Mouse (Mus musculus) duodenum, adult 2 months (tissue): ENCODE results near the gene Lmntd1. TPM values are rescaled to one million over a fixed set of nuclear protein-coding genes. Genes with fewer than 3 reads are reported as not detected.

Experiments
- polyA plus RNA-seq: library from polyadenylated mRNA; depleted of rRNA; stranded (reverse); fragments of >200 nt; gene quantifications from 2 replicates; pipeline ENCODE4 v1.2.3, GENCODE M21; 2012; ENCODE audit warnings: low replicate concordance; rRNA removed

Lmntd1 gene
- polyA plus RNA-seq, result 0.07 and 0.08 TPM in 2 replicates

GRCm38 (mm10) chr6:145614219-145614618 is at the start of gene Lmntd1:
TSS of gene Lmntd1 (minus strand) at chr6:145614319.

GRCm38 (mm10) chr6:145615666-145616210 is 1.6 kb upstream of the Lmntd1 start, which contains the start of gene Tuba3b:
TSS of gene Tuba3b (plus strand) at chr6:145615757.

Other genes with a start within 250 kb of the Lmntd1 start
- not detected in 2 replicates for gene Tuba3b, start 1.4 kb upstream of the Lmntd1 start, polyA plus RNA-seq
- gene Rassf8, start 132.4 kb upstream of the Lmntd1 start, polyA plus RNA-seq, result 0.81 and 1.8 TPM in 2 replicates